Mouse (Mus musculus) liver, embryonic 12.5 days (tissue): Measurements from ENCODE around the gene Zbp1. TPM values are rescaled to one million over a fixed set of nuclear protein-coding genes. Genes with fewer than 3 reads are reported as not detected.
A peak's percentile ranks its signal among the peaks of the same experiment; 100 is the strongest.

Experiments used
- ATAC-seq: fragments of 200-750 bp; cut with Nextera tagmentation; 2 replicates; pipeline ENCODE4 v1.8.0; 2017; ENCODE audit warnings: moderate number of reproducible peaks, mild to moderate bottlenecking, moderate library complexity
- H3K27ac ChIP-seq: fragments of 300-500 bp; sonication (generic); 2 replicates; pipeline ENCODE4 v1.5.1; 2016; ENCODE audit warnings: mild to moderate bottlenecking
- H3K27me3 ChIP-seq: fragments of 300-500 bp; sonication (generic); replicated peaks from 2 replicates; pipeline ENCODE4 v1.6.1; 2016; ENCODE audit warnings: mild to moderate bottlenecking, moderate library complexity
- H3K36me3 ChIP-seq: fragments of 300-500 bp; sonication (generic); 2 replicates; pipeline ENCODE4 v1.6.1; 2016; ENCODE audit warnings: mild to moderate bottlenecking, moderate library complexity
- H3K4me1 ChIP-seq: fragments of 300-500 bp; sonication (generic); 2 replicates; pipeline ENCODE4 v1.6.1; 2016
- H3K4me2 ChIP-seq: fragments of 300-500 bp; sonication (generic); 2 replicates; pipeline ENCODE4 v1.6.1; 2016; ENCODE audit warnings: mild to moderate bottlenecking, moderate library complexity
- H3K4me3 ChIP-seq: fragments of 300-500 bp; sonication (generic); 2 replicates; pipeline ENCODE4 v1.5.1; 2016; ENCODE audit warnings: mild to moderate bottlenecking, moderate library complexity
- H3K9ac ChIP-seq: fragments of 300-500 bp; sonication (generic); 2 replicates; pipeline ENCODE4 v1.6.1; 2016; ENCODE audit warnings: mild to moderate bottlenecking, moderate library complexity
- H3K9me3 ChIP-seq: fragments of 300-500 bp; sonication (generic); replicated peaks from 2 replicates; pipeline ENCODE4 v1.6.1; 2016; ENCODE audit warnings: mild to moderate bottlenecking, moderate library complexity
- WGBS: fragments of 180-500 bp; shearing (Covaris S2); methylation state at CpG from one replicate; pipeline ENCODE4 v1.1.7; 2016; ENCODE audit not compliant: insufficient replicate concordance; 5-methylcytosine and 5-hydroxymethylcytosine counted together
- polyA plus RNA-seq: library from polyadenylated mRNA; unstranded; fragments of >200 nt; fragmentation: Nextera tagmentation; extraction: Ambion mirVana; gene quantifications from 2 replicates; pipeline ENCODE4 v1.2.1, GENCODE M21; 2016

The Zbp1 gene
- polyA plus RNA-seq, 1 experiment from 2014 or later = 0.21 TPM

DNA sequence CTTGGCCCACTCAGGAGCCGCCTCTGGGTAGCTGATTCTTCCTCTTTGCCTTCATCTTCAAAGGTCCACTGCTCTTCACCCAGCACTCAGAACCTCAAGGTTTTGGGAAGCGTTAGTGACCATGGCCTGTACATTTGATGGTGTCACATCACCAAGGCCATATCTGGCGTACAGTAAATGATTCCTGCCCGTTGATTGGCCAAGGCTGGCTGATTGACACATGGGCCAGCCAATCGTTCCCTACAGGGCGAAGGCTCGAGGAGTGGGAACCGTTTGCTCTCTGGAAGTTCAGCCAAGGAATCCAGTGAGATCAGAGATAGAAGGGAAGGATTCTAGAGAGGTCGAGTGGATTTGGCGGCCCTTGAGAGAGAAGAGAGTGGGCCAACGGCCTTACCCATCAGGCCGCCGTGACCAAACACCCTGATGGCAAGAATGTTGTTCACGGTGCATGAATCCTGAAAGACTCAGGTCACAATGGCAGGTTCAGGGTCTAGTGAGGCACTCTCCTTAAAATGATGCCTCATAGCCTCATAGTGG lies 13.1 kb downstream of the Zbp1 start:
- Histone ChIP-seq H3K27me3 (0 out of 2 replicates have a peak, but pooled peaks cover 3% of the 10 kb centered on the region), H3K36me3 (no peaks in the 10 kb centered on the region), H3K4me3 (no peak overlapping the region), H3K9me3 (no peaks in the 10 kb centered on the region), H3K4me1 (no peaks in the 10 kb centered on the region), H3K27ac (no peak overlapping the region), H3K4me2 (no peak overlapping the region), H3K9ac (no peak overlapping the region)
- ATAC-seq = no peak
- 75% methylated on average over 14 of the region's 14 CpGs for WGBS

DNA sequence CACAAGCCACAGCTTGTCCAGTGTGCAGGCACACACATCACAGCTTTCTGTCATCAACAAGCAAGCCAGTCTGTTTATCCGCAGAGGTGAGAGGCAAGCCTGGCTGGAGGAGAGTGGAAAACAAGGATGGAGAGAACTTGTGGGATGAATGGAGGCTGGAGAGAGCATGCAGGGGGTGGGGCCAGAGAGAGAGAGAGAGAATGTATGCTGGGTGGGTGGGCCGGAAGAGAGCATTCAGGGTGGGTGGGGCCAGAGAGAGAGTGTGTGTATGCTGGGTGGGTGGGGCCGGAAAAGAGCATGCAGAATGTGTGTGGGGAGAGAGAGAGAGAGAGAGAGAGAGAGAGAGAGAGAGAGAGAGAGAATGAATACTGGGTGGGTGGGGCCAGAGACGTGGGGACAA lies 14.1 kb downstream of the Zbp1 start:
- Histone ChIP-seq H3K4me2 (no peak overlapping the region), H3K27ac (no peak overlapping the region), H3K9ac (no peak overlapping the region), H3K36me3 (no peaks in the 10 kb centered on the region), H3K4me1 (no peaks in the 10 kb centered on the region), H3K27me3 (0 out of 2 replicates have a peak, but pooled peaks cover 3% of the 10 kb centered on the region), H3K4me3 (no peak overlapping the region), H3K9me3 (no peaks in the 10 kb centered on the region)
- no peak for ATAC-seq
- WGBS = 52% methylated on average over 4 of the region's 4 CpGs

DNA sequence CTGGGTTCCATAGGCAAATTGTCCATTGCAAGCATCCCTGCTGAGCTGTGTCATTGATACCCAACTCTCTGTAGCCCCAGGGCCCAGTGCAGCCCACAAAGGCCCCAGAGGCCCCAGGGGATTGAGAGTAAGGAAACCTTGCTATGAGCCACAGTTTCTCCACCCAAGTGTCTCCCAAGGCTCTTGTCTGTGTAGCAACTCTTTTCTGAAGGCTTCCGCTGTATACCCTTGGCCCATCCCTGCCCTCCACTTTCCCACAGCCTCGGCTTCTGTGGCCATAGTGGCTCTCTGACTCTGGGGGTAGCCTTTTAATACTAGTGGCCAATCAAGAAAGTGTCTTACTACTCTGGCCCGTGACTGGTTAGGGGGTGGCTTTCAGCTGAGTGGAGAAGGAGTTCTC lies 15.0 kb downstream of the Zbp1 start:
- no peak overlapping the region for H3K4me2 ChIP-seq

DNA sequence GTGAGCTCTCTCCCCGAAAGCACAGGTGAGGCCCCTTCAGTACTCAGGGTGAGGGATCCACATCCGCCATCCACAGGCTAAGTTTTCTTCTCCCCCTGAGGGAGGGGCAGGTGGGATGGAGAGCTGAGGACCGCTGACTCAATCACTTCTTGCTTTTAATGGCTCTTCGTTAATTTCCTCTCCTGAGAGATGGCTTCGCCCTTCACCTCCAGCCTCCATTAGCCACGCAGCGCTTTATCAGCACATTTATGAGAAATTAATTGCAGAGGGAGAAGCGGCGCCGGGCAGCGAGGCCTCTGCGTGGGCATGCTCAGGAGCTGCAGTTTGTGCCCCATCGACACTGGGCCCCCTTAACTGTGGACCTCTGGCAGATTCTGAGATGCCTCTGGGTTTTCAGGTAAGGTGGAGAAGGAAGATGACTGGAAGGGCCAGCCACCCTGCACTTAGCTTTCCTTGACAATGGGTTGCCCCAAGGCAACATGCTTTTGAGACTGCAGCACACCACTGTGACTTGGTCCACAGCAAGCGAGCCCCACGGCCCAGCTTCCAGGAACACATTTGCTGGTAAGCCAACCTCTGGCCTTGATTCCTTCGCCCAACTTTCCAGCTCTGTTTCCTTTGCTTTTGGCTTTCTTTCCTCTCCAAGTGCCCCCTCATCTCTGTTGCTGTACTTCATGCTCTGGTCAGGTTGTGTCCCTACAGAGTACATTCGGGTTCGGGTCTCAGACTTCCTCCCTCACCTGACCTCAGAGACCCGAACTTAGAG lies 15.6 kb downstream of the Zbp1 start:
- Histone ChIP-seq H3K27me3 (0 out of 2 replicates have a peak, but pooled peaks cover 3% of the 10 kb centered on the region), H3K27ac (no peak overlapping the region), H3K9ac (no peak overlapping the region), H3K4me3 (no peak overlapping the region), H3K4me1 (no peaks in the 10 kb centered on the region), H3K4me2 (no peak overlapping the region), H3K9me3 (no peaks in the 10 kb centered on the region), H3K36me3 (no peaks in the 10 kb centered on the region)
- WGBS = 74% methylated on average over 19 of the region's 19 CpGs
- no peak for ATAC-seq

More for the DNA sequence above, 15.0 kb downstream of the Zbp1 start:
- Histone ChIP-seq H3K36me3 (no peaks in the 10 kb centered on the region), H3K9me3 (no peaks in the 10 kb centered on the region), H3K9ac (no peak overlapping the region), H3K27ac (no peak overlapping the region), H3K4me1 (no peaks in the 10 kb centered on the region), H3K27me3 (0 out of 2 replicates have a peak, but pooled peaks cover 3% of the 10 kb centered on the region), H3K4me3 (no peak overlapping the region)
- 65% methylated on average over 3 of the region's 3 CpGs for WGBS
- no peak for ATAC-seq

DNA sequence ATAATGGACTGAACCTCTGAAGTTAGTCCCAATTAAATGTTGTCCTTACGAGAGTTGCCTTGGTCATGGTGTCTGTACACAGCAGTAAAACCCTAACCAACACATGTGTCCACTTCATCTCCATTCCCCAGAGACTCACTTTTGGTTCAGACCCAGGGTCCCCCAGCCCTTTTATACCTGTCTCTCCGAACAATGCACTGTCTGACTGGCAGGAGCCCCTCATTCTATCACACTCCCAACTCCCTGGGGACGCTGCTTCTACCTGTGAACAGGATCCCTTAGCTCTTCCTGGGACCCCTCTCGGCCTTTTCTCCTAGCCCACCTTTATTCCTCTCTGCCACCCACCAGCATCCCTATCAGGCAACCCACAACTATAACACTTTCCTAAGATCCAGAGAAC lies 23.9 kb downstream of the Zbp1 start:
- H3K4me2 ChIP-seq = no peak overlapping the region
- H3K9ac ChIP-seq = no peak overlapping the region
- no peaks in the 10 kb centered on the region for H3K4me1 ChIP-seq
- H3K27me3 ChIP-seq = 0 out of 2 replicates have a peak, but pooled peaks cover 3% of the 10 kb centered on the region
- H3K36me3 ChIP-seq = no peaks in the 10 kb centered on the region
- no peak for ATAC-seq
- H3K27ac ChIP-seq = no peak overlapping the region
- no peak overlapping the region for H3K4me3 ChIP-seq
- H3K9me3 ChIP-seq = no peaks in the 10 kb centered on the region
- WGBS = 58% methylated on average over 4 of the region's 4 CpGs

DNA sequence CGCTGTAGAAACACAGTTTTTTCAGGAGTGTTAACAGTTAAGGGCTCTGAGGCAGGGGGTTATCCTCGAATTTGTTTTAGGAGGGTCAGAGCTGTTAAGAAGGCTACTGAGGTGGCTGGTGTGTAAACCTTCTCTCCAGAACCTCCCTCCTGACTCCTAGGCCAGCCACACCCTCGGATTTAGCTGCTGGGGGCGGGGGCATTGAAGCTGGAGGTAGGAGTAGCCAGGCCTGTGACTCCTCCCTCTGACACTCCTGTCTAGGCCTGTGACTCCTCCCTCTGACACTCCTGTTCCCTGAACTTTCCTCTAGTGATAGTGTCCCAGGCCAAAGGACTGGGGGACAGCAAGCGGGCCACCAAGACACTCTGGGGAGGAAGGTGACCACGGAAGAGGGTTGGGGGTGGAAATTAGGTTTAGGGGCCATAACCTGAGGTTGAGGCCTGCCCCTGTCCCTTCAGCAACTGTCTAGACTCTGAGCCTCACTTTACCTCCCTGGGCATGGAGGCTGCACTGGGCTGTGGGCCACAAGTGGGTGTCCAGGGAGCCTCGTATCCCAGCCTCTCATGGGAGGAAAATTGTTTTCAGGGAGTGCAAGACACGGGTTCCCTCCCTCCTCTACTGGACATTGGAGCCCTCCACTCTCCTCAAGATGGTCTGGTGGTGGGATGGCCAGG lies 31.4 kb downstream of the Zbp1 start:
- Histone ChIP-seq H3K27me3 (peaks cover 44% of the 10 kb centered on the region), H3K4me1 (no peaks in the 10 kb centered on the region), H3K27ac (no peak overlapping the region), H3K4me2 (no peak overlapping the region), H3K4me3 (no peak overlapping the region), H3K9me3 (no peaks in the 10 kb centered on the region), H3K9ac (no peak overlapping the region), H3K36me3 (no peaks in the 10 kb centered on the region)
- WGBS = 25% methylated on average over 8 of the region's 8 CpGs
- ATAC-seq = peak; percentile 63

DNA sequence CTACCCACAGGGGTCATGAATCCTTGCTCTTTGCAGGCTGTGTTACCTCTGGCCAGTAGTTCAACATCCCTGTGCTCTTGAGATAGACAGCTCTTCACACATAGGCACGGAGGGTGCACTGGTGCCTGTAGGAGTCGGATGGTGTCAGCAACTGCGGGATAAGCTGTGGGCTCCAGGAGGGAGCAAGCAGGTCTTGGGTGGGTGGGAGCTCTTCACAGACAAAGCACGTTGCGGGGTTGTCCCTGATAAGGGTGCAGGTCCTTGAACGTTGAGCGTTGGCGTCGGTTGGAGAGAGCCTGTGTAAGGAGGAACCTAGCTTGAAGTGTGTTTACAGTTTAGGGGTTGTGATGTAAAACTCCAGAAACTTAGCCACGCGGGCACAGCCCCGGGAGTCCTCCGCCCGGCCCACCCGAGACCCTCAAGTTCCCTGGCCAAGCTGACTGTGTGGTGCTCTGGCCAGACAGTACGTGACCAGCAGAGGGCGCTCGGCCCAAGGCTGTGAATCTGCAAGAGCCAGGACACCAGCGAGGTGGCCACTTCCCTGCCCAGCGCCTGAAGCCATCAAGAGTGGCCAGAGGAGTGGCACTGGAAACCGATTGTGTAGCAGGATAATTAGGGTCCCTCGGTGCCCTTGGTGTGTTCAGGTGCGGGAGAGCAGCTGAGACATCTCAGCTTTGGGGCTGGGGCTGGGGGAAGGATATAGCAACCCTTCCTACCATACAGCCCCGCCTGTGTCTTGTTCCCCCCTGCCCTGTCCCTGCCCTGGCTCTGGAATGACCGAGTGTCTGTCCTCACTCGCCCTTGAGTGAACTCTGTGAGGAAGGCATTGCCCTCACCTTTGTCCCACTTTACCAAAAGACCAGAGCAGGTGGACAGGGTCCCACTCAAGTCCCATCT lies 32.4 kb downstream of the Zbp1 start:
- no peaks in the 10 kb centered on the region for H3K9me3 ChIP-seq
- peaks cover 47% of the 10 kb centered on the region for H3K27me3 ChIP-seq
- no peaks in the 10 kb centered on the region for H3K4me1 ChIP-seq
- 26% methylated on average over 26 of the region's 26 CpGs for WGBS
- no peak overlapping the region for H3K9ac ChIP-seq
- H3K4me2 ChIP-seq = no peak overlapping the region
- H3K27ac ChIP-seq = no peak overlapping the region
- peak; percentile 43; the same call in 1 of the 2 replicates for ATAC-seq
- no peaks in the 10 kb centered on the region for H3K36me3 ChIP-seq
- no peak overlapping the region for H3K4me3 ChIP-seq

DNA sequence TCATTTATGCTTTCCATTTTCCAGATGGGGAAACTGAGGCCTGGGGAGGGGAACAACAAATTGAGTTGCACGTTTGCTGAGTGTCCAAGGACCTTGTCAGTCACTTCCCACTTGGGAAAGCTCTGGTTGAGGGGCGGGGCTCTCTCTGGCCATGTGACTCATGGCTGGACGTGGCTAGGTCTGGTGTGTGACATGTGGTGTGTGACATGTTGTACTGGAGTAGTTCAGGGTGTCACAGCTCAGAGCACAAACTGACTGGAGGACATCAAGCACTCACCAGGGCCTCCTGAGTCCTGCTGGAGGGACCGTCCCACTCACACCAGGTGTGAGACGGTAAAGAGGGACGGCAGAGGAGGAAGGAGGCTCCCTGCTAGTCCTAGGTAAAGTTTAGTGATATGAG lies 33.4 kb downstream of the Zbp1 start:
- Histone ChIP-seq H3K27ac (no peak overlapping the region), H3K9me3 (no peaks in the 10 kb centered on the region), H3K9ac (no peak overlapping the region), H3K4me2 (no peak overlapping the region), H3K27me3 (peaks cover 55% of the 10 kb centered on the region), H3K4me1 (no peaks in the 10 kb centered on the region), H3K4me3 (no peak overlapping the region), H3K36me3 (no peaks in the 10 kb centered on the region)
- no peak for ATAC-seq
- WGBS = 57% methylated on average over 6 of the region's 6 CpGs

DNA sequence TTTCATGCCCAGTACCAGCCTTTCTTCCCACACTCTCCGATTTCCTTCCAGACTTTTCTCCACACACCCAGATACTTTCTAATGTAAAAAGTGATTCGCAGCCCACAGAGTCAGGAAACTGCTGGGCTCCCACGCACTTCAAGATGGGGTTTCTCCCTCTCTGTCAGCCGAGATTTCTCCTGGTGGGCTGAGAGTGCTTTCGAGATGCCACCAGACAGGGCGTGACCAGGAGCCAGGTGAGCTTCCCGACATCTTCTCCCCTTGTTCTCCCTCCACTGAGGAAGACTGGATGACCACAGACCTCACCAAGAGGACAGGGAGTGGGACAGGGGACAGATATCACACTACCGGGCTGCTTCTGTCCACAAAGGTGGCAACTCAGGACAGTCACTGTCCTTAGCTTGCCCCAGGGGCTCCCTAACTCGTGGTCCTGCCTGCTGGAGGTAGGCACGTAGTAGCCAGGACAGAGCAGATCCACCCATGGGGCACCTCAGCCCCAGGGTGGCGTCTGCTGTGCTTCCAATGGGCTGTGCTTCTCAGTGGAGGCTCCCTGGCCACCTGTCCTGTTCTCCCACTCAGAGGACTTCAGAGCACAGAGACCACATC lies 34.1 kb downstream of the Zbp1 start:
- H3K4me3 ChIP-seq = no peak overlapping the region
- H3K27me3 ChIP-seq = peaks cover 55% of the 10 kb centered on the region
- no peaks in the 10 kb centered on the region for H3K9me3 ChIP-seq
- no peak overlapping the region for H3K27ac ChIP-seq
- ATAC-seq = no peak
- no peak overlapping the region for H3K4me2 ChIP-seq
- H3K4me1 ChIP-seq = no peaks in the 10 kb centered on the region
- 44% methylated on average over 11 of the region's 11 CpGs for WGBS
- H3K36me3 ChIP-seq = no peaks in the 10 kb centered on the region
- no peak overlapping the region for H3K9ac ChIP-seq

DNA sequence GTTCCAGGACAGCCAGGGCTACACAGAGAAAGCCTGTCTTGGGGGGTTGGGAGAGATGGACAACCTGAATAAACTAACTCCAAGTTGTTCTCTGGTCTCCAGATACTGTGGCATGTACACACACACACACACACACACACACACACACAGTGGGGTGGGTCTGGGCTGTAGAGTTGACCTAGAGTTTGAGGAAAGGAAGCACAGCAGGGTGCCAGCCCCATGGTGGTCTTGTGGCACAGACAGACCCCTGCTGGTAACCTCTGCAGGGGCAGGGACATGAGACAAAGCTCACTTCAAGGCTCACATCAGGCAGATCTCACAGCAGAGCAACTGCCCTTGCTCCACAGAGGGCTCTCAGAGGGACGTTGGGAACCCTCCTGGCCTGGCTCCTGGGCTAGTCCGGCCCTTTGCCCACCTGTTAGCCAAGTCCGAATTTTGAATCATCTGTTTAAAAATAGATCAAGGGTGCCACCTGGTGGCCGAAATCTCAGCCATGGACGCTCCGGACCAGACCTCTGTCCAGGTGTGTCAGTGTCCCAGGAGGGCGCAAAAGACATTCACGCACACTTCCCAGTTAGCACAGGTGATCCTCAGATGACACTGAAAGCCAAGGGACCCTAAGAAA lies 34.8 kb downstream of the Zbp1 start:
- Histone ChIP-seq H3K9me3 (no peaks in the 10 kb centered on the region), H3K9ac (no peak overlapping the region), H3K4me2 (no peak overlapping the region), H3K27me3 (peaks cover 55% of the 10 kb centered on the region), H3K36me3 (no peaks in the 10 kb centered on the region), H3K4me3 (no peak overlapping the region), H3K27ac (no peak overlapping the region), H3K4me1 (no peaks in the 10 kb centered on the region)
- 6% methylated on average over 8 of the region's 8 CpGs for WGBS
- no peak for ATAC-seq

DNA sequence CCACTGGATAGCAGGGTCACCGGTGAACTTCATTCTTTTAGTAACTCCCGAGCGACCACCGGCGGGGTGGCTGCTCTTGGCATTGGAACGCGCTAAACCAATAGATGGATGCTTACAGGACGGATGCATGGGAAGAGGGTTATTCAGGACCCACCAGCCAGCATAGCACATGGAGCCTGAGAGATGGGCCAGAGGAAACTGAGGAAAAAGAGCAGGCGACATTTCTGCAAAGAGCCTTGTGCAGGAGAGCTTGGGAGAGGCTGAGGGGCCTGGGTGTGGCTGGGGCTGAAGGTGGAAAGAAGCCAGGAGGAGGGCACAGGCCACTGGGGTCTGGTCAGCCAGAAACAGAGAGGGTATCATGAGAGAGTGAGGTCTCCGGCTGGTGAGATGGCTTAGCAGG lies 35.4 kb downstream of the Zbp1 start:
- H3K9me3 ChIP-seq = no peaks in the 10 kb centered on the region
- no peaks in the 10 kb centered on the region for H3K36me3 ChIP-seq
- no peaks in the 10 kb centered on the region for H3K4me1 ChIP-seq
- no peak overlapping the region for H3K4me2 ChIP-seq
- ATAC-seq = no peak
- H3K4me3 ChIP-seq = no peak overlapping the region
- no peak overlapping the region for H3K9ac ChIP-seq
- 80% methylated on average over 10 of the region's 10 CpGs for WGBS
- H3K27ac ChIP-seq = no peak overlapping the region
- peaks cover 55% of the 10 kb centered on the region for H3K27me3 ChIP-seq
